Mouse (Mus musculus): ENCODE measurements around the gene Atp6v0a2. TPM values are rescaled to one million over a fixed set of nuclear protein-coding genes. Genes with fewer than 3 reads are reported as not detected.
"Not testable (repeated sequence)": the region's sequence is repeated elsewhere in the genome, so short reads cannot be mapped to it uniquely, and the experiment has no call there.

Gene Atp6v0a2
- total RNA-seq (2015; ENCODE audit: low replicate concordance), result 6.1 and 7.3 TPM in 2 replicates
- total RNA-seq (2017; ENCODE audit: low replicate concordance), result 3.3 and 6.6 TPM in 2 replicates

- ATAC-seq (replicated peaks; ENCODE audit: low FRiP score, poor library complexity, severe bottlenecking), result peak; percentile 98
Observed at GRCm38 (mm10) chr5:124628448-124629363, at the start of gene Atp6v0a2. Gene Atp6v0a2 (plus strand): TSS chr5:124628576.

- ATAC-seq (replicated peaks; ENCODE audit: low FRiP score, poor library complexity, severe bottlenecking), result peak; percentile 98
Observed at GRCm38 (mm10) chr5:124578633-124579317, 49.6 kb upstream of the Atp6v0a2 start, which contains the start of the genes Eif2b1 and Gtf2h3. Gene Eif2b1 (minus strand): TSS chr5:124579131. Gene Gtf2h3 (plus strand): TSS chr5:124579140.

DNA sequence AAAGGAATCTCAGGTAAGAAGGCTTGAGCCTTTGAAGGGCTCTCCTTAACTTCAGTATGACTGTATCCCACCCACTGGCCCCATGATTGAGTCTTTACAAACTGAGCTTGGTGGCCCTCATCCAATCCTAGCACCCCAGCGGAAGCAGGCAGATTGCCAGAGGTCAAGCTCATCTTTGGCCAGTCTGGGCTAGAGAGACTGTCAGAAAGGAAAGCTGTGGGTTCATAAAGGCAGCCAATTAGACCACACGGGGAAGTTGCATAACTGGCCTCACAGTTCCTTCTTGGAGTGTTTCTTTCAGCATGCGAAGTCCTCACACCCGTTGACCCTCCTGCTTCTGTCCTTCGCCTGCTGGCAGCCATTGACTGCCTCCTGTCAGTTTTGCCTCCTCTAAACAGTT is 45.9 kb upstream of the Atp6v0a2 start:
- ATAC-seq (replicated peaks; ENCODE audit: low FRiP score, poor library complexity, severe bottlenecking), result no peak

- ATAC-seq (replicated peaks; ENCODE audit: low FRiP score, poor library complexity, severe bottlenecking), result no peak
Observed at GRCm38 (mm10) chr5:124592768-124593167, 35.6 kb upstream of the Atp6v0a2 start.

GRCm38 (mm10) chr5:124598224-124599174 is 29.9 kb upstream of the Atp6v0a2 start:
- peak; percentile 82 for ATAC-seq (replicated peaks; ENCODE audit: low FRiP score, poor library complexity, severe bottlenecking)

GRCm38 (mm10) chr5:124599726-124600125 is 28.6 kb upstream of the Atp6v0a2 start:
- ATAC-seq (replicated peaks; ENCODE audit: low FRiP score, poor library complexity, severe bottlenecking), result not testable (repeated sequence)

DNA sequence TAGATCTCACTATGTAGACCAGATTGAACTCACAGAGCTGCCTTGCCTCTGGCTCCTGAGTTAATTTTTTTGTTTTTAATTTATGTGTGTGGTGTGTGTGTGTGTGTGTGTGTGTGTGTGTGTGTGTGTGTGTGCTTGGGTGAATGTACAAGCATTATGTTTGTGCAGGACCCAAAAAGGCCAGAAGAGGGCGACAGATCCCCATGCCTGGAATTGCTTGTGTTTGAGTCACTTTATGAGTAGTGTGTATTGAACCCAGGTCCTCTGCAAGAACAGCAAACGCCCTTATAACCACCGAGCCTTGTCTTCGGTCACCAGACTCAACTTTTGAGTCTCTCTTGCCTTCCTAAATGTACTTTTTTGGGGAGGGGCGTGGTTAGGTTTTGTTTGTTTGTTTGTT is 26.0 kb upstream of the Atp6v0a2 start:
- ATAC-seq (replicated peaks; ENCODE audit: low FRiP score, poor library complexity, severe bottlenecking), result no peak

DNA sequence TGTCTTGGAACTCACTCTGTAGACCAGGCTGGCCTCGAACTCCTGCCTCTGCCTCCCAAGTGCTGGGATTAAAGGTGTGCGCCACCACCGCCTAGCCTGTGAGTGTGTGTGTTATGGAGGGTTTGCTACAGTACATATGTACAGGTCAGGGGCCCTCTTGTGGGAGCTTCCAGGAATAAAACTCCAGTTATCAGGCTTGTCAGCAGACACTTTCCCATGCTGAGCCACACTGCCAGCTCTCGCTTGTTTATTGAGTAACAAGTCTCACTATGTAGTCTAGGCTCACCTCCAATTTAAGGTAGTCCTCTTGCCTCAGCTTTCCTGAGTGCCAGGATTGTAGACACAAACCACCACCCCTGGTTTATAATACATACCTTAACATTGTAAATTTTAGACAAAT is 24.1 kb upstream of the Atp6v0a2 start:
- ATAC-seq (replicated peaks; ENCODE audit: low FRiP score, poor library complexity, severe bottlenecking), result no peak

GRCm38 (mm10) chr5:124605041-124605622 is 23.2 kb upstream of the Atp6v0a2 start:
- no peak for ATAC-seq (replicated peaks; ENCODE audit: low FRiP score, poor library complexity, severe bottlenecking)

- no peak for ATAC-seq (replicated peaks; ENCODE audit: low FRiP score, poor library complexity, severe bottlenecking)
Observed at GRCm38 (mm10) chr5:124610965-124611364, 17.4 kb upstream of the Atp6v0a2 start.

DNA sequence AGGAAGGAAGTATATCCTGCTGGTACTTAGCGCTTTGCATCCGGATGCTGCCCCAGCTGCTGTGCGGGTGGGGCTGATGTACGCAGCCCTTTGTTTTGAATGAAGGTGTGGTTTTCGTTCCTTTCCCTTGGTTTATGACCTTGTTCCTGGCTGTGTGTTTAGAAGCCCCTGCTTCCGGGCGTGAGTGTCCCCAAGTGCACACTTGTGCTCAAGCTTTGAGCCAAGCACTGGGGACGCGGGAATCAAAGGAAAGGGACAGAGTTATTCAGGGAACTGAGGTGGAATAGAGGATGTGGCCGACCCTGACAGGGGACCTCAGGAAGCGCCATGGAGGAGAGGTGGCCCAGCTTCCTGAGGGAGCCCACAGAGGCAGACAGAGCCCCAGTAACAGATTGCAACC is 13.7 kb upstream of the Atp6v0a2 start:
- ATAC-seq (replicated peaks; ENCODE audit: low FRiP score, poor library complexity, severe bottlenecking), result no peak

DNA sequence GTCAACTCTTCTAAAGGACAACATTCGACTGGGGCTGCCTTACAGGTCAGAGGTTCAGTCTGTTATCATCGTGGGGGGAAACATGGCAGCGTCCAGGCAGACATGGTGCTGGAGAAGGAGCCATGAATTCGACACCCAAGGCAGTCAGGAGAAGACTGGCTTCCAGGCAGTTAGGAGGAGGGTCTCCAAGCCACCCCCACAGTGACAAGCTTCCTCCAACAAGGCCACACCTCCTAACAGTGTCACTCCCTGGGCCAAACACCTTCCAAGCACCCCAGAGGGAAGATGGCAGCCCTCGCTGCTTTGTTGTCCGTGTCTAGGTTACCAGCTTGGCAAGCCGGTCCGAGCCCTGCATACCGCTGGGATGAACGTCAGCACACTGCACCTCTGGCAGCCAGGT is 9.7 kb upstream of the Atp6v0a2 start:
- no peak for ATAC-seq (replicated peaks; ENCODE audit: low FRiP score, poor library complexity, severe bottlenecking)

DNA sequence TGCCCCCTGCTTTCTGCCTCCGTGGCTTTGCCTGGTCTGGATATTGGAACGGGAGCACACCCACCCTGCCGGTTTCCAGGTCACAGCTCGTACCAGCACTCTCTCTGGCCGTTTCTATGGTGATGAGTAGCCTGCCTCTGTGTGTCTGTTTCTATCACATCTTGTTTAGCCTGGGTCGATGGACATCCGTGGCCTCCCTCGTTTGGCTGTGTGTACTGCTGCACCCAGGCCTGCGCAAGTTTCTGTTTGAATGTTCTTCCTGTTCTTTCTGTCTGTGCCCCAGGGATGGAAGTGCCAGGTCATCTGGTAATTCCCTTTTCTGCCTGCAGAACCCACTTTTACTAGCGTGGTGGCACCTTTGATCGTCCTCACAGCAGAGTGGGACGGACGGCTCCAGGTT is 7.0 kb upstream of the Atp6v0a2 start:
- no peak for ATAC-seq (replicated peaks; ENCODE audit: low FRiP score, poor library complexity, severe bottlenecking)

DNA sequence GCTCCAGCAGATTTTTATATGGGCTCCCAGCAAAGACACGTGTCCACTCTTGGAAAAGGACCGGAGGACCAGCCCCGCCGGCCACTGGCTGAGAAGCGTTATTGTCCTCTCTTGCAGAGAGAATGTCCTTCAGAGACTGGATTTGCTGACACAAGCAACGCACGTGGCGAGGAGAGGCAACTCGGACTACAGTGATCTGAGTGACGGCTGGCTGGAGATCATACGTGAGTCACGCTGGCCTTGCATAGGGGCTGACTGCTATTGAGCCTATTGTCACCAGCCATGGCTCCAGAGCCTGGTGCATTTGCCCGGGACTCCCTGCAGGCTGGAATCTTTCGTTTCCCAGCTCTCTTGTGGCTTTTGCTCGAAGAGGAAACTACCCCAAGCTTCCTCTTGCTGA is 5.5 kb upstream of the Atp6v0a2 start:
- no peak for ATAC-seq (replicated peaks; ENCODE audit: low FRiP score, poor library complexity, severe bottlenecking)

DNA sequence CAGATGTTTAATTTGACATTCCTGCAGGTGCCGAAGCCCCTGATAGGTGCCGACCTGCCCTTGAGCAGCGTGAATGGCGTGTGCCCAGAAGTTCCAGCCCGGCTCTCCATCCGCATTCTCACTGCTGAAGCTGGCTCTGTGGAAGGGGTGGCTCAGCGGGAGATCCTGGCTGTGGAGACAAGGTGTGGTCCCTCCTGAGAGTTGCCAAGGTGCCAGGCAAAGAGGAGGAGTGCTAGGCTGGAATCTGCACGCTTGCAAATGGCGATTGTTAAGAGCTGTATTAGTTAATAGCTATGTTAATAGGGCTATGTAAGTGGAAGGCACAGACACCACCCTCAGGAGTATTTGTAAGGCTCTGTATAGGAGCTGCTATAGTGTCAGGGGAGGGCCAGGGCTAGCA is 4.1 kb upstream of the Atp6v0a2 start:
- no peak for ATAC-seq (replicated peaks; ENCODE audit: low FRiP score, poor library complexity, severe bottlenecking)

DNA sequence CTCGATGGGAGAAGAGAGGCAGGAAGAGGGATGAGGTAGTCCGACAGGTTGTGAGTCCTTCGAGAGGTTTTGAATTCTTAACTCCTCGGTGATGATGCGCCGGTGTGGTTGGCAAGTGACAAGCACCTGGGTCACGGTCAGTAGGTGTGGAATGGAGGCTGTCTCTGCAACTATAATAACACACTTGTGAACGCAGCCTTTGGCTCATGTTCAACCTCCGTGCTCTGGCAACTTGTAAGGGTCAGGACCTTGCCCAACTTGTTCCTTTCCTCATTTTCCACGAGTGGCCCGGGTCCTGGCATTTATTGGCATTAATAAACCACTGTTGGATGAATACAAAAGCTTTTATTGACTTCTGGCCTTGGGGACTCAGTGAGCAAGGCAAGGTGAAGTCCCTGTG is 1.3 kb downstream of the Atp6v0a2 start:
- ATAC-seq (replicated peaks; ENCODE audit: low FRiP score, poor library complexity, severe bottlenecking), result no peak; the same call in 1 of the 2 replicates

- ATAC-seq (replicated peaks; ENCODE audit: low FRiP score, poor library complexity, severe bottlenecking), result no peak
Observed at GRCm38 (mm10) chr5:124631685-124632084, 3.3 kb downstream of the Atp6v0a2 start.

- ATAC-seq (replicated peaks; ENCODE audit: low FRiP score, poor library complexity, severe bottlenecking), result no peak
Observed at GRCm38 (mm10) chr5:124632461-124632860, 4.1 kb downstream of the Atp6v0a2 start.

- ATAC-seq (replicated peaks; ENCODE audit: low FRiP score, poor library complexity, severe bottlenecking), result no peak
Observed at GRCm38 (mm10) chr5:124633425-124633824, 5.0 kb downstream of the Atp6v0a2 start.
